Mouse (Mus musculus) lung, embryonic 14.5 days (tissue): Measurements from ENCODE around the gene Slc35f1. TPM values are rescaled to one million over a fixed set of nuclear protein-coding genes. Genes with fewer than 3 reads are reported as not detected.

Source experiments
- ATAC-seq: fragments of 200-750 bp; cut with Nextera tagmentation; 2 replicates; pipeline ENCODE4 v1.8.0; 2017; ENCODE audit warnings: mild to moderate bottlenecking, moderate TSS enrichment, moderate library complexity; ENCODE audit not compliant: insufficient read depth
- DNase-seq: peaks from one replicate; pipeline ENCODE4 v3.0.0-alpha.2; 2015
- H3K27ac ChIP-seq: fragments of 300-500 bp; sonication (generic); 2 replicates; pipeline ENCODE4 v1.5.1; 2014; ENCODE audit warnings: low read depth, mild to moderate bottlenecking, moderate library complexity
- H3K27me3 ChIP-seq: fragments of 300-500 bp; sonication (generic); 2 replicates; pipeline ENCODE4 v1.6.1; 2014; ENCODE audit warnings: low read length, control low read depth; ENCODE audit not compliant: insufficient read depth
- H3K36me3 ChIP-seq: fragments of 300-500 bp; sonication (generic); 2 replicates; pipeline ENCODE4 v1.6.1; 2014; ENCODE audit warnings: control low read depth; ENCODE audit not compliant: insufficient read depth
- H3K4me1 ChIP-seq: fragments of 300-500 bp; sonication (generic); 2 replicates; pipeline ENCODE4 v1.6.1; 2014; ENCODE audit warnings: antibody characterized with exemption, control low read depth; ENCODE audit not compliant: insufficient read depth
- H3K4me2 ChIP-seq: fragments of 300-500 bp; sonication (generic); 2 replicates; pipeline ENCODE4 v1.6.1; 2014; ENCODE audit warnings: mild to moderate bottlenecking
- H3K4me3 ChIP-seq: fragments of 300-500 bp; sonication (generic); 2 replicates; pipeline ENCODE4 v1.5.1; 2014; ENCODE audit warnings: low read depth, low read length
- H3K9ac ChIP-seq: fragments of 300-500 bp; sonication (generic); 2 replicates; pipeline ENCODE4 v1.6.1; 2014
- H3K9me3 ChIP-seq: fragments of 300-500 bp; sonication (generic); 2 replicates; pipeline ENCODE4 v1.6.1; 2016; ENCODE audit warnings: low read depth, low read length, control low read depth
- CTCF ChIP-seq: IDR thresholded peaks from 2 replicates; pipeline ENCODE4 v1.5.1; 2016; ENCODE audit warnings: antibody characterized with exemption, low read depth
- WGBS: fragments of 180-500 bp; shearing (Covaris S2); extraction: QIAGEN DNeasy Blood & Tissue Kit; methylation state at CpG from one replicate; pipeline ENCODE4 v1.1.7; 2014; 5-methylcytosine and 5-hydroxymethylcytosine counted together
- polyA plus RNA-seq: library from polyadenylated mRNA; unstranded; fragments of >200 nt; fragmentation: Nextera tagmentation; extraction: Ambion mirVana; gene quantifications from 2 replicates; pipeline ENCODE4 v1.2.1, GENCODE M21; 2014

Gene Slc35f1
- polyA plus RNA-seq, 1 experiment from 2014 or later: 1.6 TPM

GRCm38 (mm10) chr10:52982836-52983235, 292.5 kb downstream of the Slc35f1 start:
- no peak for DNase-seq
- Histone ChIP-seq H3K4me2 (no peak overlapping the region), H3K4me3 (no peak overlapping the region), H3K9me3 (no peaks in the 10 kb centered on the region), H3K9ac (no peak overlapping the region), H3K4me1 (no peaks in the 10 kb centered on the region), H3K27me3 (no peaks in the 10 kb centered on the region), H3K36me3 (no peaks in the 10 kb centered on the region), H3K27ac (no peak overlapping the region)
- TF ChIP-seq CTCF: no peak
- 17% methylated on average over 1 of the region's 1 CpGs for WGBS
- ATAC-seq: no peak

GRCm38 (mm10) chr10:52992246-52992645, 301.9 kb downstream of the Slc35f1 start:
- TF ChIP-seq CTCF: no peak
- Histone ChIP-seq H3K27ac (no peak overlapping the region), H3K27me3 (no peaks in the 10 kb centered on the region), H3K4me2 (no peak overlapping the region), H3K9ac (no peak overlapping the region), H3K4me1 (no peaks in the 10 kb centered on the region), H3K4me3 (no peak overlapping the region), H3K9me3 (no peaks in the 10 kb centered on the region), H3K36me3 (no peaks in the 10 kb centered on the region)
- DNase-seq (no peak), ATAC-seq (no peak)
- WGBS: 49% methylated on average over 2 of the region's 2 CpGs

GRCm38 (mm10) chr10:52996886-52997285, 306.6 kb downstream of the Slc35f1 start:
- no peak for TF ChIP-seq CTCF
- no peaks in the 10 kb centered on the region for H3K9me3 ChIP-seq
- H3K27me3 ChIP-seq: no peaks in the 10 kb centered on the region
- ATAC-seq: no peak
- no peak overlapping the region for H3K4me3 ChIP-seq
- 64% methylated on average over 2 of the region's 2 CpGs for WGBS
- DNase-seq: no peak
- H3K27ac ChIP-seq: no peak overlapping the region
- no peaks in the 10 kb centered on the region for H3K36me3 ChIP-seq
- H3K4me2 ChIP-seq: no peak overlapping the region
- no peaks in the 10 kb centered on the region for H3K4me1 ChIP-seq
- H3K9ac ChIP-seq: no peak overlapping the region

GRCm38 (mm10) chr10:53001136-53001535, 310.8 kb downstream of the Slc35f1 start:
- H3K4me1 ChIP-seq: no peaks in the 10 kb centered on the region

GRCm38 (mm10) chr10:53006229-53007190, 316.2 kb downstream of the Slc35f1 start:
- H3K36me3 ChIP-seq: no peaks in the 10 kb centered on the region
- TF ChIP-seq CTCF: no peak
- DNase-seq (peak; percentile 64), ATAC-seq (no peak)
- no peak overlapping the region for H3K4me2 ChIP-seq
- H3K4me3 ChIP-seq: no peak overlapping the region
- no peaks in the 10 kb centered on the region for H3K27me3 ChIP-seq
- H3K27ac ChIP-seq: no peak overlapping the region
- WGBS: 79% methylated on average over 1 of the region's 1 CpGs
- no peaks in the 10 kb centered on the region for H3K9me3 ChIP-seq
- H3K9ac ChIP-seq: no peak overlapping the region
- no peaks in the 10 kb centered on the region for H3K4me1 ChIP-seq

More at GRCm38 (mm10) chr10:53001136-53001535, 310.8 kb downstream of the Slc35f1 start:
- Histone ChIP-seq H3K4me3 (no peak overlapping the region), H3K36me3 (no peaks in the 10 kb centered on the region), H3K4me2 (no peak overlapping the region), H3K27ac (no peak overlapping the region), H3K9ac (no peak overlapping the region), H3K27me3 (no peaks in the 10 kb centered on the region), H3K9me3 (no peaks in the 10 kb centered on the region)
- DNase-seq: no peak
- no peak for TF ChIP-seq CTCF
- 90% methylated on average over 7 of the region's 7 CpGs for WGBS
- ATAC-seq: no peak

- H3K4me2 ChIP-seq: no peak overlapping the region
- no peak for DNase-seq
- WGBS: 42% methylated on average over 5 of the region's 5 CpGs
- no peak overlapping the region for H3K9ac ChIP-seq
- TF ChIP-seq CTCF: no peak
- ATAC-seq: no peak
- no peaks in the 10 kb centered on the region for H3K9me3 ChIP-seq
- H3K36me3 ChIP-seq: no peaks in the 10 kb centered on the region
- H3K27me3 ChIP-seq: no peaks in the 10 kb centered on the region
- H3K27ac ChIP-seq: no peak overlapping the region
- no peaks in the 10 kb centered on the region for H3K4me1 ChIP-seq
- H3K4me3 ChIP-seq: no peak overlapping the region
Observed at GRCm38 (mm10) chr10:53013878-53014277, 323.5 kb downstream of the Slc35f1 start.

- no peak for DNase-seq
- H3K4me2 ChIP-seq: no peak overlapping the region
- TF ChIP-seq CTCF: no peak
- H3K36me3 ChIP-seq: no peaks in the 10 kb centered on the region
- H3K9me3 ChIP-seq: no peaks in the 10 kb centered on the region
- no peaks in the 10 kb centered on the region for H3K27me3 ChIP-seq
- H3K4me1 ChIP-seq: no peaks in the 10 kb centered on the region
- 59% methylated on average over 4 of the region's 4 CpGs for WGBS
- no peak for ATAC-seq
- no peak overlapping the region for H3K27ac ChIP-seq
- H3K4me3 ChIP-seq: no peak overlapping the region
- H3K9ac ChIP-seq: no peak overlapping the region
Observed at GRCm38 (mm10) chr10:53028454-53028853, 338.1 kb downstream of the Slc35f1 start.
